Mouse (Mus musculus) limb, embryonic 10.5 days (tissue): ENCODE measurements around the gene Padi2. TPM values are rescaled to one million over a fixed set of nuclear protein-coding genes. Genes with fewer than 3 reads are reported as not detected.
A peak's percentile ranks its signal among the peaks of the same experiment; 100 is the strongest.

ENCODE experiments used
- DNase-seq: peaks from one replicate; pipeline ENCODE4 v3.0.0-alpha.2; 2017; ENCODE audit warnings: low spot score
- H3K27ac ChIP-seq: fragments of 300-500 bp; sonication (generic); 2 replicates; pipeline ENCODE4 v1.5.1; 2016; ENCODE audit warnings: mild to moderate bottlenecking
- H3K27me3 ChIP-seq: fragments of 300-500 bp; sonication (generic); 2 replicates; pipeline ENCODE4 v1.6.1; 2016; ENCODE audit warnings: low read depth, mild to moderate bottlenecking; ENCODE audit not compliant: poor library complexity, severe bottlenecking
- H3K36me3 ChIP-seq: fragments of 300-500 bp; sonication (generic); 2 replicates; pipeline ENCODE4 v1.6.1; 2016; ENCODE audit warnings: mild to moderate bottlenecking, moderate library complexity
- H3K4me1 ChIP-seq: fragments of 300-500 bp; sonication (generic); 2 replicates; pipeline ENCODE4 v1.6.1; 2016
- H3K4me3 ChIP-seq: fragments of 300-500 bp; sonication (generic); 2 replicates; pipeline ENCODE4 v1.5.1; 2016; ENCODE audit warnings: mild to moderate bottlenecking, moderate library complexity
- H3K9me3 ChIP-seq: fragments of 300-500 bp; sonication (generic); replicated peaks from 2 replicates; pipeline ENCODE4 v1.6.1; 2016; ENCODE audit warnings: mild to moderate bottlenecking
- whole genome bisulfite sequencing: fragments of 180-500 bp; shearing (Covaris S2); methylation state at CpG from one replicate; pipeline ENCODE4 v1.1.7; 2016; 5-methylcytosine and 5-hydroxymethylcytosine counted together
- polyA plus RNA-seq: library from polyadenylated mRNA; unstranded; fragments of >200 nt; fragmentation: Nextera tagmentation; extraction: Ambion mirVana; gene quantifications from 2 replicates; pipeline ENCODE4 v1.2.1, GENCODE M21; 2016

Gene Padi2
- polyA plus RNA-seq, result 0.05 and 0.33 TPM in 2 replicates

DNA sequence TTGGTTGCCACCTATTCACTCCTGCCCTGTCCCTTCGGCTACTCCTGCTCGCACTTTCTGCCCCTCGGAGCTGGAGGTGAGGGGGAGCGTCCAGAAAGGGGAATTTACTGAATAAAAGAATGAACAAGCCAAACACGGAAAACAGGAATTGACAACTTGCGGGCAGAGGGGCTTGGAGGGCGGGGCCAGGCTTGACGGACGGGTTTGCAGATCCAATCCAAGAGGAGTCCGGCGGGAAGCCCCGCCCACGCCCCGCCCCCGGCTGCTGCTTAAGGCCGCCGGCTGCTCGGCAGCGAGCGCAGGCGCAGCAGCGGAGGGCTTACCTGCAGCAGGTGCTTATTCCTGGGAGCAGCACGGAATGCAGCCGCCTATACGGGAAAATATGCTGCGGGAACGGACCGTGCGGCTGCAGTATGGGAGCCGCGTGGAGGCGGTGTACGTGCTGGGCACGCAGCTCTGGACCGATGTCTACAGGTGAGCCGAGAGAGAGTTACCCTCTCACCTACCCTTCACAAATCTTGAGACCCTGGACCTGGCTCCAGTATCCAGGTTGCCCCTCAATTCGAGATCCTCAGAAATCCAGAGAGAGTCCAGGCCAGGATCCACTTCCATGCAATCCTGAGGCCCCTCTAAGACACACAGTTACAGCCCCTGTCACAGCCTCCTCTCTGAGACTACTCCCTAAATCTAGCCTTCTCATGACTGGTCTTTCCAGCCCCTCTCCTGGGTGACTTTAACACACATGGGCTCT is at the start of gene Padi2:
TSS of gene Padi2 (plus strand) at position 269 of the 751 bp plus-strand sequence.
- 4% methylated on average over 37 of the region's 37 CpGs for WGBS
- Histone ChIP-seq H3K27me3 (peaks cover 77% of the 10 kb centered on the region), H3K27ac (no peak within 1 kb of the TSS)

DNA sequence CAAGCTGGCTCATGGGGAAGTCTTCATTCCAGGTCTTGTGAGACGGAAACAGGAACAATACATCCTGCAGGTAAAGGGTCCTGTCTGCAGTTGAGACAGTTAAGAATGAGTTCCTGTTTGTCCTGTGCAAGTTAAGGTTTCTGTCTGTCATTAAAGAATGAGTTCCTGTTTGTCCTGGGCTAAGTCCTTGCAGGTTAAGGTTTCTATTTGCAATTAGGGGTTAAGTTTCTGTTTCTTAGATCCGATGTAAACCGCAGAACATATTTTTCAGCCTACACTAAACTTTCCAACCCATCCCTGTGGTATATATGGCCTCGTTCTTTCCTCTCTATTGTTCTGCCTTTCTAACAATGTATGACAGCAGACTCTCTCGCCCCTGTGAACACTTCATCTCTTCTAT is 49.1 kb upstream of the Padi2 start:
- H3K36me3 ChIP-seq, result no peaks in the 10 kb centered on the region
- no peak overlapping the region for H3K4me3 ChIP-seq
- DNase-seq, result no peak
- no peaks in the 10 kb centered on the region for H3K9me3 ChIP-seq
- H3K27ac ChIP-seq, result no peak overlapping the region
- no peaks in the 10 kb centered on the region for H3K4me1 ChIP-seq
- 86% methylated on average over 5 of the region's 5 CpGs for WGBS
- peaks cover 11% of the 10 kb centered on the region; the same call in 1 of the 2 replicates for H3K27me3 ChIP-seq

More for the DNA sequence above, at the start of gene Padi2:
- H3K4me1 ChIP-seq, result peaks cover 30% of the 10 kb centered on the region
- peak within 1 kb of the TSS; percentile 46 for H3K4me3 ChIP-seq
- H3K9me3 ChIP-seq, result no peaks in the 10 kb centered on the region
- no peaks in the 10 kb centered on the region for H3K36me3 ChIP-seq
- DNase-seq, result peak; percentile 91

DNA sequence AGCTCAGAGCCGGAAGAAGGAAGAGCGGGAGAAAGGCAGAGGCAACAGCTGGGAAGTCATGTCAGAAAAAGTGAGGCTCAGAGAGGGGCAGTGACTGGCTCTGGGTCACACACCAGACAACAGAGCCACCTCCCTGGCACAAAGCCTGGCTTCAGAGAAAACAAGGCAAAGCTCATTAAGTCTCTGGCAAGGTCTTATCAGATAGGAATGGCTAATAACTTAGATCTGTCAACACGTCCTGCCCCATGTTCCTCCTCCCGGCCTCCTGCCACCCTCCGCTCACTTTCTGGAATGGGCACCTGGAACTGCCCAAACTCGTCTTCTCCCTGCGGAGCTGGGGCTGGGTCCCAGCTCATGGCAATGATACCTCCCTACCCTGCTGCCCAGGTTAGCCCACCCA is 48.3 kb upstream of the Padi2 start:
- no peaks in the 10 kb centered on the region for H3K9me3 ChIP-seq
- H3K27me3 ChIP-seq, result peaks cover 11% of the 10 kb centered on the region; the same call in 1 of the 2 replicates
- no peak overlapping the region for H3K4me3 ChIP-seq
- no peak for DNase-seq
- H3K27ac ChIP-seq, result no peak overlapping the region
- no peaks in the 10 kb centered on the region for H3K36me3 ChIP-seq
- H3K4me1 ChIP-seq, result no peaks in the 10 kb centered on the region
- 80% methylated on average over 7 of the region's 7 CpGs for WGBS

DNA sequence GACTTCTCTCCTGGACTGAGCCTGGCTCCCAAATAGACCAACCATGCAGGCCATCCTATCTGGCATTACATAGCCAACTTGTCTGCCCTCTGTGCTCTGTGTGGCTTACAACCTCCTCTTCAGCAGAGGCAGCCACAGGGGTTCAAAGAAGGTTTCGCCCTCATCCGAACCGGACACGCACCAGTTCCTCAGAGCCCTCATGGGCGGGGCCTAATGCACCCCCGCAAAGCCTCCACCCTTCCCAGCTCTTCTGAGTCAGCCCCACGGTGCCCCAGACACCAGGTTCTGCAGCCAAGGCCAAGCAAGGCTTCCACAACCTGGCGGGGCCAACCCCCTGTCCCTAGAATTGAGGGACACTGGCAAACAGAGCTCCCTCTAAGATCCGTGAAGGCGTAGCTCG is 46.9 kb upstream of the Padi2 start:
- Histone ChIP-seq H3K4me3 (no peak overlapping the region), H3K27me3 (peaks cover 11% of the 10 kb centered on the region; the same call in 1 of the 2 replicates), H3K4me1 (no peaks in the 10 kb centered on the region), H3K27ac (no peak overlapping the region), H3K9me3 (no peaks in the 10 kb centered on the region), H3K36me3 (no peaks in the 10 kb centered on the region)
- DNase-seq, result no peak
- 86% methylated on average over 11 of the region's 11 CpGs for WGBS

DNA sequence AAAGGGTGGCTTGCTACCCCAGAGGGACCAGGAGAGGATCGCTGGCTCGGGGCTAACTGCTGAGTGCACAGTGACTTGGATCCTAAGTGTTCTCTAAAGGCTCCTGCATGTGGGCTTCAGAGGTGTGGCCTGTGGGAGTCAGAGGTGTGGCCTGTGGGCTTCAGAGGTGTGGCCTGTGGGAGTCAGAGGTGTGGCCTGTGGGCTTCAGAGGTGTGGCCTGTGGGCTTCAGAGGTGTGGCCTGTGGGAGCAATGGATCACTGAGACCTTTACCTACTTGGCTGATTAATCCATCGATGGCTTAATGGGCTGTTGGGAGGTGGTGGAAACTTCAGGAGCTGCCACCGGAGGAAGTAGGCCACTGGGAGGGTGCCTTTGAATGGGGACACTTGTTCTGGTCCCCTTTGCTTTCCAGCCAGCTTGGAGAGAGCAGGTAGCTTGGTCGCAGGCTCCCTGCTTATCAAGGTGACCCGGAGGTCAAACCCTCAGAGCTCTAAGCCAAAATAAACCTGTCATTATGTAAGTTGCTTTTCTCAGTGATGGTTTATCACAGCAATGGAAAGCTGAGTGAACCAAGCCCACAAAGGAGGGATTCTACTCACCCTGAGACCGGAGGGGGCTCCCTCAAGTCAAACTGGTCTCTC is 45.9 kb upstream of the Padi2 start:
- Histone ChIP-seq H3K36me3 (no peaks in the 10 kb centered on the region), H3K27me3 (peaks cover 11% of the 10 kb centered on the region; the same call in 1 of the 2 replicates), H3K4me1 (no peaks in the 10 kb centered on the region), H3K9me3 (no peaks in the 10 kb centered on the region), H3K4me3 (no peak overlapping the region), H3K27ac (0 out of 2 replicates have a peak overlapping the region, but pooled peaks have one; percentile 47)
- WGBS, result 59% methylated on average over 7 of the region's 7 CpGs
- no peak for DNase-seq

DNA sequence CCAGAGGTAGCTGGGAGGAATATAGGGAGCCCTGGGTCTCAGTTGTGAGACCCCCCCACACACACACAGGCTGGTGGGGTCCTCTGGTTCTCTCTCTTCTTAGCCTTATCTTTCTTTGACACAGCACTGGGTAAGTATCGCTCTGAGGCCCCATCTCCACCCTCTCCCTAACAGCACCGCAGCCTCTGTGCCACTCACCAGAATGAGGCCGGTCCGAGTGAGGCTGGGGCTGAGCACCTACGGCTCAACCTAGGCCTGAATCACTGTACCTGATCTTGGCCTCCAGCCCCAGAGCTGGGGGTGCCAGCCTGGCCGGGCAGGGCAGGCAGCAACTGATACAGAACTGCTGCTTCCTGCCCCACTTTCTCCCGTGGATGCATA is 45.4 kb upstream of the Padi2 start:
- Histone ChIP-seq H3K27me3 (peaks cover 11% of the 10 kb centered on the region; the same call in 1 of the 2 replicates), H3K9me3 (no peaks in the 10 kb centered on the region), H3K27ac (peak overlapping the region; percentile 47), H3K4me3 (no peak overlapping the region), H3K36me3 (no peaks in the 10 kb centered on the region), H3K4me1 (no peaks in the 10 kb centered on the region)
- WGBS, result 89% methylated on average over 7 of the region's 7 CpGs
- DNase-seq, result no peak

DNA sequence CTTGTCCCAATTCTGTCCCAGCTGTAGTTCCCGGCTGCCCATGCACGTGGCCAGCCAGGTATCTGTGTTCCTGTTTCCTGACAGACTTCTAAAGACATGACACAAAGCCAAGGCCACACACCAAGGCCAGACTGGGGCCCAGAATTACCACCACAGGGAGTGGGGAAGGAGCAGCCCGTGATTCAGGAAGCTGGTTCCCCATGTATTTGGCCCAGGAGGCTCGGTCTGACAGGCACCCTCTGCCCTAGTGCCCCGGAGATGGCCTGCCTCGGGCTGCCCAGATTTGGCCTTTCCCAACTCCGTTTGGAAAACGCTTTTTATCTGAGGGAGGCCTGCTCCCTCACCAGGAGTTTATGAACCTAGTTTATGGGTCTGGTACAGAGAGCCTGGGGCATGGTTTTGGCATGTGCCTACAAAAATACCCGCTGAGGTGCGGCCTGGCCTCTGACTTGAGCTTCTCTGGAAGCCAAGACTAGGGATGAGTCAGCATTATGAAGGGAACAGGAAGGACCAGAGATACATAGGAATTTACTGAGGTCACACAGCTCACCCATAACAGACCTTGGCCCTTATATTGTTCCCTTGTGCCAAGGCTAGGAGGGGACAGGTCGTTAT is 44.0 kb upstream of the Padi2 start:
- Histone ChIP-seq H3K4me1 (0 out of 2 replicates have a peak, but pooled peaks cover under 1% of the 10 kb centered on the region), H3K4me3 (no peak overlapping the region), H3K27me3 (peaks cover 8% of the 10 kb centered on the region; the same call in 1 of the 2 replicates), H3K27ac (no peak overlapping the region), H3K36me3 (no peaks in the 10 kb centered on the region), H3K9me3 (no peaks in the 10 kb centered on the region)
- 88% methylated on average over 11 of the region's 11 CpGs for WGBS
- no peak for DNase-seq

DNA sequence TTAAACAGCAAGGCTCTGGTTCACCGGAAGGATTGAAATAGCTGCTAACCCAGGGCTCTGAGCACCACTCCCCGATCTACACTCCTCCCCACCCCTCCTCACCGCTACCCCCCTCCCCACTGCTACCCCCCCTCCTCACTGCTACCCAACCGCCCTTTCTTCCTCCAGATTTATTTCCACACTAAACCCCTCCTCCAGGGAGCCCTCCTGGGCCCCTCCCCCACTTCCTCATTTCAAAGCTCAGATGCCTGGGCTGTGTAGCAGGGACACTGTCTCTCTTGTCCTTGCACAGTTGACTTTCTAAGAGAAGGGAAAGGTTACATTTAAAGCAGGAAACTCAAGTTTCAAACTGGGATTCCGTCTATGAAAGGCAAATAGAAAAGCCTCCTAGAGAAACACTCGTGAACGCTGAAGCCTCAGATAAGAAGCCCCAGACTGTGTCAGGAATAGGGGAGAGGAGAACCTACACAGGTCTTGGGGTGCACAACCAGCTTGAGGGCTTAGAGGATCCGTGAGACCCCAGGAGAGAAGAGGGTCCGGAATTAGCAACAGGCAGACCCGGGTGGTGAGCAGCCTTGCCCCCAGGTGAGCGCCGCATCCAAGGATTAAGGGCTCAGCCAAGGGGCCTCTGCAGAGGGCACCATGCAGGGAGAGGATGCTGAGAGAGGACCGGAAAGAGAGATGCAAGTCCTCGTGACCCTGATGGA is 37.5 kb upstream of the Padi2 start:
- H3K4me3 ChIP-seq, result peak overlapping the region; percentile 36
- WGBS, result 3% methylated on average over 14 of the region's 14 CpGs
- H3K36me3 ChIP-seq, result no peaks in the 10 kb centered on the region
- peaks cover 21% of the 10 kb centered on the region; the same call in 1 of the 2 replicates for H3K27me3 ChIP-seq
- peak overlapping the region; percentile 83 for H3K27ac ChIP-seq
- no peaks in the 10 kb centered on the region for H3K9me3 ChIP-seq
- peak; percentile 56 for DNase-seq
- peaks cover 36% of the 10 kb centered on the region for H3K4me1 ChIP-seq

DNA sequence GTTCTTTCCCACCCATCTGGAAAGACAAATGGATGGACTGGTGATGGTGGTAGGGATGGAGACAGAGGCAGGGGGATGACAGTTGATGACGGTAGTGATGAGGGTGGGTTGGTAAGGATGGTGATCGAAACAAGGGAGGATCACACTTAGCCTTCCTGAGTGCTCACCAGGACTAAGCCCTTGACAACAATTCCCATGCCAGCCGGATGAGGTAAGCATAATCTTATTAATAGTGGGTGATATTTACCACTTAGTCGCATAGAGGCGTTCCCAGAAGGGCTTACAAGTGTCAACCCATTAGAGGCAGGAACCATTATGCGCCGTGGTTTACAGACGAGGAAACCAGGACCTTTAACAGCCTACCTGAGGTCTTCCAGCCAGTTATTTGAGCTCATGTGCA is 36.2 kb upstream of the Padi2 start:
- no peaks in the 10 kb centered on the region for H3K36me3 ChIP-seq
- WGBS, result 91% methylated on average over 8 of the region's 8 CpGs

DNA sequence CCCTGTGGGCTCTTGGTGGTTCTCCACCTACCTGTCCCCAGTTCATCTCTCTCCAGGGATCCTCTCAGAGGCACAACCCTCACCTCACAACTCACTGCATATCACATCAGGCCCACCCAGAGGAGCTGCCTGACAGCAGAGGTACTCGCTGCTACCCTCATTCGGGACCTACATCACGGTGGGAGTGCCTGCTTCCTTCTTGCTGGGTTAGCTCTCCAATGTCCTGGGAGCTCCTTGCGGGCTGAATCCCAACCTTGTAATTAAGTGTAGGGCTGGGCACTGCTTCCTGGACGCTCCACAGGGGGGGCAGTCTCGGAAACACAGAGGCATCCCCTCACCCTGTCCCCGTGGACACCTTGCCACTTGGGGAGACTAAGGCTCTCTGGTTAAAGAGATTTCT is 35.3 kb upstream of the Padi2 start:
- H3K4me3 ChIP-seq, result no peak overlapping the region
- no peaks in the 10 kb centered on the region for H3K36me3 ChIP-seq
- H3K27me3 ChIP-seq, result peaks cover 20% of the 10 kb centered on the region; the same call in 1 of the 2 replicates
- no peak for DNase-seq
- no peak overlapping the region for H3K27ac ChIP-seq
- H3K9me3 ChIP-seq, result no peaks in the 10 kb centered on the region
- peaks cover 36% of the 10 kb centered on the region for H3K4me1 ChIP-seq
- WGBS, result 78% methylated on average over 7 of the region's 7 CpGs

More for the DNA sequence above, 36.2 kb upstream of the Padi2 start:
- peaks cover 21% of the 10 kb centered on the region; the same call in 1 of the 2 replicates for H3K27me3 ChIP-seq
- 0 out of 2 replicates have a peak overlapping the region, but pooled peaks have one; percentile 83 for H3K27ac ChIP-seq
- H3K4me1 ChIP-seq, result peaks cover 36% of the 10 kb centered on the region
- no peak for DNase-seq
- H3K9me3 ChIP-seq, result no peaks in the 10 kb centered on the region
- H3K4me3 ChIP-seq, result no peak overlapping the region

DNA sequence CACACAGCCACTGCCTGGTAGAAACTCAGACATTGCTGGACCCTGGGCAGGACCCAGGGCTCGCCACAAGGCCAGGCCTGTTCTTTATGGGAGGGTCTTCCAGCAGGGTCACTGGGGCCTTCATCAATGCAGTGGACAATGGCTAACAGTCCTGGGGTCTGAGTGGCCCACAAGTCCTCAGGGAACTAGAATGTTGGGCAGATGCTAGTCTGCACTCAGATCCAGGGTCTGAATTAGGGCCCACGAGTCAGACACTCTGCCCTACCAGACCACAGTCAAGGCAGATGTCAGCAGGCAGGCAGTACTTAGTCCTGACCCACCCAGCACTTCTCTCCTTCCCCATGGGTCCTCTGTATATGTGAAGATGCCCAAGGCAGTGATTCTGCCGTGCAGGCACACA is 34.8 kb upstream of the Padi2 start:
- WGBS, result 89% methylated on average over 3 of the region's 3 CpGs
- DNase-seq, result no peak
- Histone ChIP-seq H3K4me3 (no peak overlapping the region), H3K4me1 (peaks cover 36% of the 10 kb centered on the region), H3K27ac (no peak overlapping the region), H3K9me3 (no peaks in the 10 kb centered on the region), H3K36me3 (no peaks in the 10 kb centered on the region), H3K27me3 (peaks cover 17% of the 10 kb centered on the region; the same call in 1 of the 2 replicates)

DNA sequence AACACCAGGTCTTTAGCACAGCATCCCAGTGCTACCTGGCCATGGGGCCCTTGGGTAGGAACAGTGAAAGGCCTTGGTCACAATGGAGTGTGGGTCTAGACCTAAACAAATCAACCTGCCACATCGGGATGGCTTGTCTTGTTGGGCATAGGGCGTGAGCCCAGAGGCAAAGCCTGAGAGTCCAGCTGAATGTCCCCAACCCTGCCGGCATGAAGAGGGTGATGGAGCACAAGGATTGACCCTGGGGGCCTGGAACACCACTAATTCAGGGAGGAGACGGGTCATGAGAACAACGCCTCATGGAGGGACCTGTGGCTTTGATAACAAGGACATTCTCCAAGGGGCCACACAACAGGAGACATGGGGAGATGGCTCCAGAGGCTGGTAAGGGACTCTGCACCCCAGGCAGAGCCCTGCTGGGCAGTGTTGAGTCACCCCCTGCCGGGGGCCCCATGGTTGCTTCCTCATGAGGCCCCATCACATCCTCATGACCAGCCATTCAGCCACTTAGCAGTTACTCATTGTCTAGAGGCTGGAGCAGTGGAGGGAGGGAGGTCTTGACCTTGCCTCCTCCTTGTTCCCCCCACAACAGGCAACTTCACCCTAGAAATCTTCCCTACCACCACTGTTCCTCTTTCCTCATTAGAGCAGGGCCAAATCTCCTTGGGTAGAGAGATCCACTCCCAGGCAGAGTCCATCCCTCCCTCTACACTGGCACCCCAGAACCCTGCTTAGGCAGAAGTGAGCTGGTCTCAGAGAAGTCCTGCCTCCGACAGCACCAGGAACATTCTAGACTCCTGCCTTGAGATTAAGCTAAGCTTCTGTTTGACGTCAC is 34.1 kb upstream of the Padi2 start:
- H3K9me3 ChIP-seq, result no peaks in the 10 kb centered on the region
- 83% methylated on average over 8 of the region's 8 CpGs for WGBS
- DNase-seq, result no peak
- H3K36me3 ChIP-seq, result no peaks in the 10 kb centered on the region
- H3K27ac ChIP-seq, result no peak overlapping the region
- H3K4me1 ChIP-seq, result peaks cover 36% of the 10 kb centered on the region
- no peak overlapping the region for H3K4me3 ChIP-seq
- peaks cover 17% of the 10 kb centered on the region; the same call in 1 of the 2 replicates for H3K27me3 ChIP-seq
